Mouse (Mus musculus) CH12.LX (cell line): ENCODE data around the gene Zfp78.

Experiments used
- CHD2 ChIP-seq: IDR thresholded peaks from 2 replicates; pipeline ENCODE4 v1.6.1; 2011; ENCODE audit warnings: low read length, improper control_type of control experiment
- CTCF ChIP-seq, 2 experiments: IDR thresholded peaks in 1 of 2; conservative IDR thresholded peaks in 1 of 2; 2 replicates each; pipeline ENCODE4 v1.5.1; 2011 to 2012; ENCODE audit warnings: low read depth in 2 of 2, low read length in 2 of 2, improper control_type of control experiment in 1 of 2, inconsistent platforms in 1 of 2, mild to moderate bottlenecking in 1 of 2, moderate library complexity in 1 of 2
- E2F4 ChIP-seq: IDR thresholded peaks from 2 replicates; pipeline ENCODE4 v1.6.1; 2011; ENCODE audit warnings: low read depth, low read length, improper control_type of control experiment; ENCODE audit not compliant: insufficient replicate concordance
- MAFK ChIP-seq: IDR thresholded peaks from 2 replicates; pipeline ENCODE4 v1.6.1; 2011; ENCODE audit warnings: low read length, improper control_type of control experiment; ENCODE audit not compliant: insufficient replicate concordance
- MXI1 ChIP-seq: IDR thresholded peaks from 2 replicates; pipeline ENCODE4 v1.6.1; 2011; ENCODE audit warnings: mild to moderate bottlenecking, low read depth, low read length, improper control_type of control experiment
- NELFE ChIP-seq: IDR thresholded peaks from 2 replicates; pipeline ENCODE4 v1.6.1; 2011; ENCODE audit warnings: low read depth, low read length, improper control_type of control experiment
- POLR2A ChIP-seq: IDR thresholded peaks from 2 replicates; pipeline ENCODE4 v1.6.1; 2011; ENCODE audit warnings: low read depth, mild to moderate bottlenecking, improper control_type of control experiment, low read length
- RAD21 ChIP-seq: IDR thresholded peaks from 2 replicates; pipeline ENCODE4 v1.6.1; 2011; ENCODE audit warnings: low read depth, mild to moderate bottlenecking, low read length, improper control_type of control experiment, moderate library complexity
- ZC3H11A ChIP-seq: IDR thresholded peaks from 2 replicates; pipeline ENCODE4 v1.6.1; 2012; ENCODE audit warnings: low read depth, mild to moderate bottlenecking, inconsistent platforms, low read length, improper control_type of control experiment

DNA sequence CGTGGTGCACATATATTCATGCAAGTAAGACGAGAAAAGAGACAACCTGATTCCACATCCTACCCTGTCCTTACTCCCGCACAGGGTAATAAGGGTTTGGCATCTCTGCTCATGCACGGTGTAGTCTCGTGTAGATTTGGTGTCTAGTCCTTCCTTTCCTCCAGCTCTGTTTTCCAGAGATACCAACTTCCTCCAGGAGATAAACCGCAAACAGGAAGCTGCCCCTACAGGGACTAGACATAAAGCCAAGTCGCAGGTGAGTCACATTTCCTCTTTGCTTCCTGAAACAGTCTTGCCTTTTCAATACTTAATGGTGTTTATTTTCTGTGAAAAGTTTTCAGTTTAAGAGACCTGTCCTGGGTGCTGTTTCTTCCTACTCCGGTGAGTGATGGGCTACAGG is 20.9 kb downstream of the Zfp78 start:
- TF ChIP-seq CTCF (conservative IDR thresholded peaks at IDR 0.05 in 1 of 2, IDR thresholded peaks at IDR 0.05 in 1 of 2; ENCODE audit: low read depth in 2 of 2, low read length in 2 of 2) (no peak), NELFE (no peak), E2F4 (no peak), RAD21 (no peak), MAFK (no peak), ZC3H11A (no peak), CHD2 (no peak), POLR2A (no peak), MXI1 (no peak)
